Mouse (Mus musculus): ENCODE results near the gene Cyp4a31. TPM values are rescaled to one million over a fixed set of nuclear protein-coding genes. Genes with fewer than 3 reads are reported as not detected.

The Cyp4a31 gene
- not detected for polyA plus RNA-seq (2017; shearing (Covaris generic))

GRCm38 (mm10) chr4:115563401-115563800, at the start of gene Cyp4a31:
TSS of gene Cyp4a31 (plus strand) at chr4:115563649.

DNA sequence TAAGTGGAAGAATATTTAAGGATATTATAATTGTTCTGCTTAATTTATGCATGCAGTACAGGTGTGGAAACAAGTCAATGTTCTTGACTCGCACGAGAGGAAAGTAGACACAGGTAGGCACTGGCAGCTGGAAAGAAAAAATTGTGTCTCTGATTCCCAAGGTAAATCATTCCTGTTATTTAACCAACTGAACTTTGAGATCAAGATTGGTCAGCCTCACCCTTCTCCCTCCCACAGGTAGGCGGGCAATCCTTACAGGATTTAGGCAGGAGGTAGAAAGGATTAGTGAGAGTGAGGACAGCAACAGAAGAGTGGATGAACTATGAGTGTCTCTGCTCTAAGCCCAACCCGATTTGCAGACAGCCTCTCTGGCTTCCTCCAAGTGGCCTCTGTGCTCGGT, 45.4 kb upstream of the Cyp4a31 start, which contains the start of gene Cyp4a10:
TSS of gene Cyp4a10 (plus strand) at position 265 of the 400 bp plus-strand sequence.

DNA sequence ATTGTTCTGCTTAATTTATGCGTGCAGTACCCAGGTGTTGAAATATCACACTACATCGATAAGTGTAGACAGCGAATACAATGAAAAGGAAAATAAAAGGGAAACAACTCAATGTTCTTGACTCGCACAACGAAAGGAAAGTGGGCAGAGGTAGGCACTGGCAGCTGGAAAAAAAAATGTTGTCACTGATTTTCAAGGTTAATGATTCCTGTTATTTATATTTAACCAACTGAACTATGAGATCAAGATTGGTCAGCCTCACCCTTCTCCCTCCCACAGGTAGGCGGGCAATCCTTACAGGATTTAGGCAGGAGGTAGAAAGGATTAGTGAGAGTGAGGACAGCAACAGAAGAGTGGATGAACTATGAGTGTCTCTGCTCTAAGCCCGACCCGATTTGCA, 37.2 kb downstream of the Cyp4a31 start, which contains the start of gene Cyp4a32:
TSS of gene Cyp4a32 (plus strand) at position 359 of the 400 bp plus-strand sequence.

Other genes with a start within 250 kb of the Cyp4a31 start
- not detected for gene Cyp4a12b, start 152.0 kb upstream of the Cyp4a31 start, polyA plus RNA-seq (2017; shearing (Covaris generic))
- not detected for gene Cyp4a30b, start 111.0 kb upstream of the Cyp4a31 start, polyA plus RNA-seq (2017; shearing (Covaris generic))
- not detected for gene Cyp4a14, start 67.5 kb upstream of the Cyp4a31 start, polyA plus RNA-seq (2017; shearing (Covaris generic))
- gene Cyp4a10, start 45.4 kb upstream of the Cyp4a31 start, polyA plus RNA-seq (2017; shearing (Covaris generic)): not detected
- not detected for gene Cyp4a32, start 37.3 kb downstream of the Cyp4a31 start, polyA plus RNA-seq (2017; shearing (Covaris generic))
- not detected for gene Cyp4b1, start 84.1 kb downstream of the Cyp4a31 start, polyA plus RNA-seq (2017; shearing (Covaris generic))
- gene Efcab14, start 174.1 kb downstream of the Cyp4a31 start, polyA plus RNA-seq (2017; shearing (Covaris generic)): 51.0 TPM
- 0.45 TPM for gene Tex38, start 217.4 kb downstream of the Cyp4a31 start, polyA plus RNA-seq (2017; shearing (Covaris generic))
- 40.3 TPM for gene Atpaf1, start 221.2 kb downstream of the Cyp4a31 start, polyA plus RNA-seq (2017; shearing (Covaris generic))